Mouse (Mus musculus): Measurements from ENCODE around the gene Zbtb7a. TPM values are rescaled to one million over a fixed set of nuclear protein-coding genes. Genes with fewer than 3 reads are reported as not detected.
"Not testable (repeated sequence)": the region's sequence is repeated elsewhere in the genome, so short reads cannot be mapped to it uniquely, and the experiment has no call there.

The Zbtb7a gene
- polyA plus RNA-seq, 1 experiment from 2014 or later: 17.7 TPM

DNA sequence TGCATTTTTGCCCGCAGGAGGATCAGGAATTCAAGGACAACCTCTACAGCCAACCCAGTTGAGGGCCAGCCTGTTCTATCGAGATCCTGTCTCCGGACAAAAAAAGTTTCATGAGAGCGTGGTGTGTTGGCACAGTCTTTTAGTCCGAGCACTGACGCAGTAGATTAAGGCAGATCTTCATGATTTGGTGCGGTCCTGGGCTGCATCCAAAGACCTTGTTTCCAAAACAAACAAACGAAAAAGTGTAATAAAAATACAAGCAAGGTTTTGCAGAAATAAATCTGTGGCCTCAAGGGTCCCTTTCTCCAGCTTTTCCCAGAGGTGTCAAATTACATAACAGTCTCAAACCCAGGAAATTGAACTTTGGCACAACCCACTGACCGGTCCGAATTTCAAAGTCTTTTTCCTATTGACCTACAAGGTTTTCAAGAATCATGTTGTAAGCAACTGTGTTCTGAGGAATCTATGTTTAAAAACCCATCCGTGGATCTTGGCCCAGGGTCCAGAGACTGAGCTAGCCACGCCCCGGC lies 41.0 kb downstream of the Zbtb7a start:
- Histone ChIP-seq H3K4me1 (peaks cover 46% of the 10 kb centered on the region), H3K36me3 (peaks cover 37% of the 10 kb centered on the region), H3K4me3 (peak overlapping the region; percentile 98), H3K4me2 (replicated peaks) (peak overlapping the region; percentile 45), H3K9me3 (replicated peaks) (no peaks in the 10 kb centered on the region), H3K9ac (peak overlapping the region; percentile 38; the same call in 1 of the 2 replicates), H3K27ac (peak overlapping the region; percentile 97), H3K27me3 (no peaks in the 10 kb centered on the region)
- peak; percentile 7 for ATAC-seq (ENCODE audit: low FRiP score)
- WGBS: 10% methylated on average over 13 of the region's 13 CpGs

- Histone ChIP-seq H3K4me1 (peaks cover 48% of the 10 kb centered on the region), H3K4me2 (replicated peaks) (peak within 1 kb of the TSS; percentile 99), H3K9ac (peak within 1 kb of the TSS; percentile 99), H3K27ac (peak within 1 kb of the TSS; percentile 97), H3K27me3 (no peaks in the 10 kb centered on the region), H3K36me3 (peaks cover 44% of the 10 kb centered on the region), H3K4me3 (peak within 1 kb of the TSS; percentile 98), H3K9me3 (replicated peaks) (no peaks in the 10 kb centered on the region)
- ATAC-seq (ENCODE audit: low FRiP score): peak; percentile 75
- WGBS: under 1% methylated on average over 77 of the region's 77 CpGs
Measured at GRCm38 (mm10) chr10:81176466-81177271, 41.6 kb downstream of the Zbtb7a start, which contains the start of gene Eef2. Eef2 (plus strand) TSS chr10:81176631.

DNA sequence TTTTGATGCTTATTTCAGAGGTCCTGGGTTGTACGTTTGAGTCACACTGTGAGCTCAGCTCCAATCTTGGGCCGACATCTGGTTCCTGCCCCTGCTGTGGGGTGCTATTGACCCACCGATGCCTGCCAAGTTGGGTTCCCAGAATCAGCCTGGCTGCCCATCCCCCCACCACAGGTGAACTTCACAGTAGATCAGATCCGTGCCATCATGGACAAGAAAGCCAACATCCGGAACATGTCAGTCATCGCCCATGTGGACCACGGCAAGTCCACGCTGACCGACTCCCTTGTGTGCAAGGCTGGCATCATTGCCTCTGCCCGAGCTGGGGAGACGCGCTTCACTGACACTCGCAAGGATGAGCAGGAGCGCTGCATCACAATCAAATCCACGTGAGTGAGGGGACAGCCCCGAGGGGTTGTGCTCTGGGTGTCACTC lies 42.5 kb downstream of the Zbtb7a start:
- H3K4me2 ChIP-seq (replicated peaks): peak overlapping the region; percentile 99
- WGBS: 15% methylated on average over 16 of the region's 16 CpGs
- ATAC-seq (ENCODE audit: low FRiP score): no peak
- peaks cover 55% of the 10 kb centered on the region for H3K4me1 ChIP-seq
- H3K27ac ChIP-seq: peak overlapping the region; percentile 97
- H3K36me3 ChIP-seq: peaks cover 52% of the 10 kb centered on the region
- peak overlapping the region; percentile 98 for H3K4me3 ChIP-seq
- H3K9ac ChIP-seq: peak overlapping the region; percentile 99
- H3K27me3 ChIP-seq: no peaks in the 10 kb centered on the region
- H3K9me3 ChIP-seq (replicated peaks): no peaks in the 10 kb centered on the region

GRCm38 (mm10) chr10:81177958-81178712 lies 43.1 kb downstream of the Zbtb7a start:
- Histone ChIP-seq H3K27me3 (no peaks in the 10 kb centered on the region), H3K9me3 (replicated peaks) (no peaks in the 10 kb centered on the region), H3K27ac (no peak overlapping the region), H3K4me3 (peak overlapping the region; percentile 98), H3K4me2 (replicated peaks) (peak overlapping the region; percentile 99), H3K36me3 (peaks cover 52% of the 10 kb centered on the region), H3K9ac (peak overlapping the region; percentile 99), H3K4me1 (peaks cover 54% of the 10 kb centered on the region)
- ATAC-seq (ENCODE audit: low FRiP score): no peak
- WGBS: 71% methylated on average over 14 of the region's 14 CpGs

DNA sequence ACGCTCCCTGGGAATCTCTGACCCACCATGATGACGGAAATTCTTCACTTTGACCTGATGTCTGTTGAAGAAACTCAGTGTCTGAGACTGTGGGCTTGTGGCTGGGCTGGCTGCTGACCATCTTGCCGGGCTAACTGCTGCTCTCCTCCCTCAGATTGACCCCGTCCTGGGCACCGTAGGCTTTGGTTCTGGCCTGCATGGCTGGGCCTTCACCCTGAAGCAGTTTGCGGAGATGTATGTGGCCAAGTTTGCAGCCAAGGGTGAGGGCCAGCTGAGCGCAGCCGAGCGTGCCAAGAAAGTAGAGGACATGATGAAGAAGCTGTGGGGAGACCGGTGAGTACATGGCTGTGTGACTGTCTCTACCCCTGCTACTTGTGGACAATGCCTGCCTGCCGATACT lies 43.9 kb downstream of the Zbtb7a start:
- peaks cover 52% of the 10 kb centered on the region for H3K36me3 ChIP-seq
- no peak for ATAC-seq (ENCODE audit: low FRiP score)
- H3K4me2 ChIP-seq (replicated peaks): no peak overlapping the region
- H3K27me3 ChIP-seq: no peaks in the 10 kb centered on the region
- H3K4me1 ChIP-seq: peaks cover 53% of the 10 kb centered on the region
- no peaks in the 10 kb centered on the region for H3K9me3 ChIP-seq (replicated peaks)
- no peak overlapping the region for H3K27ac ChIP-seq
- H3K4me3 ChIP-seq: no peak overlapping the region
- 96% methylated on average over 11 of the region's 11 CpGs for WGBS
- H3K9ac ChIP-seq: no peak overlapping the region

DNA sequence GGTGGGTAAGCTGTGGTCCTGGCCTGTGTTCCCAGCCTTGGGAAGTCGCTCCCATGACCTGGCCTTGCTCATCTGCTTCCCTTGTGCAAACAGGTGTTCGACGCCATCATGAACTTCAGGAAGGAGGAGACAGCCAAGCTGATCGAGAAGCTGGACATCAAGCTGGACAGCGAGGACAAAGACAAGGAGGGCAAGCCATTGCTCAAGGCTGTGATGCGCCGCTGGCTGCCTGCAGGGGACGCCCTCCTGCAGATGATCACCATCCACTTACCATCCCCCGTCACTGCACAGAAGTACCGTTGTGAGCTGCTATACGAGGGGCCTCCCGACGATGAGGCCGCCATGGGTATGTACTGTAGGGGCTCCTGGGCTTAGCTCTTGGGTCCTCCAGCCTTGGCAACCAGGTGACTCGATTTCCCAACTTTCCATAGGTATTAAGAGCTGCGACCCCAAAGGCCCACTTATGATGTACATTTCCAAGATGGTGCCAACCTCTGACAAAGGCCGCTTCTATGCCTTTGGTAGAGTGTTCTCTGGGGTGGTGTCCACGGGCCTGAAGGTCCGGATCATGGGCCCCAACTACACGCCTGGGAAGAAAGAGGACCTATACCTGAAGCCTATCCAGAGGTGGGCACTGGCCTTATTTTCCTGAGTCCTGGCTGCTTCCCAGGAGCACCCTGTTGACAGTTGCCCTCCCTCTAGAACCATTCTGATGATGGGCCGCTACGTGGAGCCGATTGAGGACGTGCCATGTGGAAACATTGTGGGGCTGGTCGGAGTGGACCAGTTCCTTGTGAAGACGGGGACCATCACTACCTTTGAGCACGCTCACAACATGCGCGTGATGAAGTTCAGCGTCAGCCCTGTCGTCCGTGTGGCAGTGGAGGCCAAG lies 44.7 kb downstream of the Zbtb7a start:
- WGBS: 92% methylated on average over 32 of the region's 32 CpGs
- no peaks in the 10 kb centered on the region for H3K9me3 ChIP-seq (replicated peaks)
- no peak overlapping the region for H3K27ac ChIP-seq
- no peak overlapping the region for H3K4me3 ChIP-seq
- H3K4me1 ChIP-seq: peaks cover 49% of the 10 kb centered on the region
- H3K36me3 ChIP-seq: peaks cover 52% of the 10 kb centered on the region
- no peak overlapping the region for H3K4me2 ChIP-seq (replicated peaks)
- ATAC-seq (ENCODE audit: low FRiP score): no peak
- no peak overlapping the region for H3K9ac ChIP-seq
- H3K27me3 ChIP-seq: no peaks in the 10 kb centered on the region

- no peak overlapping the region for H3K9ac ChIP-seq
- WGBS: 96% methylated on average over 13 of the region's 13 CpGs
- no peak overlapping the region for H3K27ac ChIP-seq
- H3K27me3 ChIP-seq: no peaks in the 10 kb centered on the region
- H3K4me3 ChIP-seq: no peak overlapping the region
- peaks cover 42% of the 10 kb centered on the region for H3K4me1 ChIP-seq
- no peaks in the 10 kb centered on the region for H3K9me3 ChIP-seq (replicated peaks)
- no peak for ATAC-seq (ENCODE audit: low FRiP score)
- H3K4me2 ChIP-seq (replicated peaks): no peak overlapping the region
- H3K36me3 ChIP-seq: peaks cover 61% of the 10 kb centered on the region
Measured at GRCm38 (mm10) chr10:81180946-81181345, 45.9 kb downstream of the Zbtb7a start.

DNA sequence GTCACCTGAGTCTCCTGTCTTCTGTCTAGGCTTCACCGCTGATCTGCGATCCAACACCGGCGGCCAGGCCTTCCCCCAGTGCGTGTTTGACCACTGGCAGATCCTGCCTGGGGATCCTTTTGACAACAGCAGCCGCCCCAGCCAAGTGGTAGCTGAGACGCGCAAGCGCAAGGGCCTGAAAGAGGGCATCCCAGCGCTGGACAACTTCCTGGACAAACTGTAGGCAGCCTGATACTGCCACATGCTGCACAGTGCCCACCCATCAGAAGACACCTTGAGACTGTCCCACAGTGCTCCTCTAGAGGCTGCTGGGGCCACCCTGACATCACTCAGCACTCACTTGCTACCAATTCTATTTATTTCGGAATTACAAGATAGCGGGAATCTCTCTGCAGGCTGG lies 46.8 kb downstream of the Zbtb7a start:
- WGBS: 82% methylated on average over 12 of the region's 12 CpGs
- ATAC-seq (ENCODE audit: low FRiP score); H3K9me3 ChIP-seq (replicated peaks); H3K4me2 ChIP-seq (replicated peaks); H3K27me3 ChIP-seq; H3K4me3 ChIP-seq: not testable (repeated sequence)
- H3K27ac ChIP-seq: 0 out of 2 replicates have a peak overlapping the region, but pooled peaks have one; percentile 48
- H3K4me1 ChIP-seq: peaks cover 40% of the 10 kb centered on the region
- peak overlapping the region; percentile 18; the same call in 1 of the 2 replicates for H3K9ac ChIP-seq
- peaks cover 67% of the 10 kb centered on the region for H3K36me3 ChIP-seq

GRCm38 (mm10) chr10:81182336-81183333 lies 47.6 kb downstream of the Zbtb7a start, which contains the start of gene Dapk3:
Dapk3 (plus strand) TSS chr10:81183005.
- Histone ChIP-seq H3K4me3 (peak within 1 kb of the TSS; percentile 61), H3K4me2 (replicated peaks) (peak within 1 kb of the TSS; percentile 64), H3K4me1 (peaks cover 36% of the 10 kb centered on the region), H3K27ac (peak within 1 kb of the TSS; percentile 86), H3K36me3 (peaks cover 71% of the 10 kb centered on the region), H3K27me3 (no peaks in the 10 kb centered on the region), H3K9me3 (replicated peaks) (no peaks in the 10 kb centered on the region), H3K9ac (peak within 1 kb of the TSS; percentile 66)
- peak; percentile 97 for ATAC-seq (ENCODE audit: low FRiP score)
- WGBS: 4% methylated on average over 53 of the region's 53 CpGs

DNA sequence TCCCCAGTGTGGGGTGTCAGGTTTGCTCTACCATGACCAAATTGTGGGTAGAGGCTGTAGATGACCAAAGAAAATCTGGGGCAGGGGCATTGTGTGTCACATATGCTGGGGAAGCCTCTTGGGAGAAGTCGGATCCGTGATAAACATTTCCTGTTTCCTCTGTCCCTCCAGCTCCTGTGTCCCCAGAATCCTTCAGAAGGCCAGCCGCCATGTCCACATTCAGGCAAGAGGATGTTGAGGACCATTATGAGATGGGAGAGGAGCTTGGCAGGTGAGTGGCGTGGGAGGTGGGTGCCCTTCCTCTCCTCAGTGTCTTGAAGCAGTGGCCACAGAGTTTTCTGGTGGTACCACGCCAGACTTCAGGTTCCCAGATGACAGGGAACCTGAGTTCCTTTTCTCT lies 48.8 kb downstream of the Zbtb7a start, which contains the start of gene 4930442H23Rik:
Gene 4930442H23Rik (minus strand): TSS at position 45 of the 400 bp plus-strand sequence.
- Histone ChIP-seq H3K36me3 (peaks cover 64% of the 10 kb centered on the region), H3K4me3 (peak within 1 kb of the TSS; percentile 61), H3K4me1 (peaks cover 26% of the 10 kb centered on the region), H3K4me2 (replicated peaks) (peak within 1 kb of the TSS; percentile 64), H3K9me3 (replicated peaks) (no peaks in the 10 kb centered on the region), H3K27me3 (no peaks in the 10 kb centered on the region), H3K27ac (peak within 1 kb of the TSS; percentile 86), H3K9ac (peak within 1 kb of the TSS; percentile 66)
- no peak for ATAC-seq (ENCODE audit: low FRiP score)
- WGBS: 88% methylated on average over 5 of the region's 5 CpGs

Data from hindbrain, embryonic 12.5 days (tissue).